Mouse (Mus musculus): ENCODE measurements at regions not wholly inside any gene's neighbourhood (a gene's known extent, or its start where the extent isn't known, plus 50 kb on each side); places are given as distances from the start of the nearest gene placed in this dataset.

GRCm38 (mm10) chr12:112434673-112435294, 54.5 kb upstream of the A530016L24Rik start:
- TF ChIP-seq CTCF (conservative IDR thresholded peaks at IDR 0.05; ENCODE audit: low read length) (no peak), POU5F1 (IDR thresholded peaks at IDR 0.05; ENCODE audit: borderline replicate concordance, low read length) (no peak), NANOG (IDR thresholded peaks at IDR 0.05; ENCODE audit: borderline replicate concordance, low read length) (no peak)

Measured in E14TG2a.4 (cell line).